Mouse (Mus musculus): Measurements from ENCODE around the gene Prkcz.
A peak's percentile ranks its signal among the peaks of the same experiment; 100 is the strongest.

Prkcz gene

GRCm38 (mm10) chr4:155359560-155360464 is 1.3 kb downstream of the Prkcz start:
- DNase-seq (ENCODE audit: low read depth, low spot score): no peak

- peak; percentile 49 for DNase-seq (ENCODE audit: low read depth, low spot score)
Measured at GRCm38 (mm10) chr4:155357601-155358000, 3.6 kb downstream of the Prkcz start.

GRCm38 (mm10) chr4:155356354-155356753 is 4.8 kb downstream of the Prkcz start:
- DNase-seq (ENCODE audit: low read depth, low spot score): no peak

GRCm38 (mm10) chr4:155354546-155354945 is 6.6 kb downstream of the Prkcz start:
- DNase-seq (ENCODE audit: low read depth, low spot score): no peak

- no peak for DNase-seq (ENCODE audit: low read depth, low spot score)
Measured at GRCm38 (mm10) chr4:155354035-155354434, 7.1 kb downstream of the Prkcz start.

- DNase-seq (ENCODE audit: low read depth, low spot score): no peak
Measured at GRCm38 (mm10) chr4:155352581-155352980, 8.6 kb downstream of the Prkcz start.

- DNase-seq (ENCODE audit: low read depth, low spot score): no peak
Measured at GRCm38 (mm10) chr4:155346350-155346749, 14.8 kb downstream of the Prkcz start.

- peak; percentile 96 for DNase-seq (ENCODE audit: low read depth, low spot score)
Measured at GRCm38 (mm10) chr4:155345608-155345953, 15.6 kb downstream of the Prkcz start.

GRCm38 (mm10) chr4:155344716-155345607 is 16.2 kb downstream of the Prkcz start:
- peak; percentile 84 for DNase-seq (ENCODE audit: low read depth, low spot score)

- peak; percentile 72 for DNase-seq (ENCODE audit: low read depth, low spot score)
Measured at GRCm38 (mm10) chr4:155344299-155344600, 16.9 kb downstream of the Prkcz start.

- DNase-seq (ENCODE audit: low read depth, low spot score): peak; percentile 76
Measured at GRCm38 (mm10) chr4:155343415-155344298, 17.5 kb downstream of the Prkcz start.

GRCm38 (mm10) chr4:155336284-155337050 is 24.7 kb downstream of the Prkcz start:
- peak; percentile 82 for DNase-seq (ENCODE audit: low read depth, low spot score)

- DNase-seq (ENCODE audit: low read depth, low spot score): peak; percentile 92
Measured at GRCm38 (mm10) chr4:155332253-155332652, 28.9 kb downstream of the Prkcz start.

GRCm38 (mm10) chr4:155328385-155328784 is 32.8 kb downstream of the Prkcz start:
- DNase-seq (ENCODE audit: low read depth, low spot score): peak; percentile 77

GRCm38 (mm10) chr4:155325773-155326172 is 35.4 kb downstream of the Prkcz start:
- no peak for DNase-seq (ENCODE audit: low read depth, low spot score)

GRCm38 (mm10) chr4:155324511-155324910 is 36.6 kb downstream of the Prkcz start:
- no peak for DNase-seq (ENCODE audit: low read depth, low spot score)

GRCm38 (mm10) chr4:155323081-155323795 is 37.9 kb downstream of the Prkcz start:
- DNase-seq (ENCODE audit: low read depth, low spot score): no peak

GRCm38 (mm10) chr4:155320281-155321244 is 40.6 kb downstream of the Prkcz start:
- DNase-seq (ENCODE audit: low read depth, low spot score): peak; percentile 92

GRCm38 (mm10) chr4:155318266-155318665 is 42.9 kb downstream of the Prkcz start:
- DNase-seq (ENCODE audit: low read depth, low spot score): no peak

Data from brain, adult 2 months (tissue).